ENCODE assay signal across 17 mouse cellular contexts in genomic region chr12:53316715-53317114, GRCm38 (mm10).
"Had no signal": no experiment of that assay in that cellular context is flagged by ENCODE, and none has a peak within 500 bp of the region (broad histone marks: within the 10 kb centered on the region; RNA-seq: fewer than 3 reads in every experiment).

No protein-coding gene starts in this region.

- H3K4me3 ChIP-seq: liver, embryonic 13.5 days; liver, embryonic 15.5 days; lung, embryonic 15.5 days; megakaryocyte, embryonic 14.5 days; stomach, embryonic 15.5 days had no signal

- H3K27ac ChIP-seq: liver, embryonic 13.5 days; liver, embryonic 15.5 days; lung, embryonic 15.5 days; macrophage; stomach, embryonic 15.5 days; stomach, postnatal 0 days had no signal

- H3K9ac ChIP-seq: liver, embryonic 13.5 days; liver, embryonic 15.5 days; liver, postnatal 0 days; lung, embryonic 15.5 days; stomach, embryonic 15.5 days had no signal

- H3K36me3 ChIP-seq: liver, embryonic 13.5 days; liver, embryonic 15.5 days; lung, embryonic 15.5 days; stomach, embryonic 15.5 days had no signal

- H3K9me3 ChIP-seq: liver, embryonic 13.5 days; liver, embryonic 15.5 days; lung, embryonic 15.5 days; stomach, embryonic 15.5 days had no signal

- ATAC-seq: liver, postnatal 0 days; lung, postnatal 0 days had no signal

- H3K27me3 ChIP-seq: liver, embryonic 13.5 days; liver, embryonic 15.5 days; lung, embryonic 15.5 days; megakaryocyte, embryonic 14.5 days; stomach, embryonic 15.5 days had no signal

- DNase-seq: liver, embryonic 13.5 days; liver, postnatal 0 days; lung, adult 2 months; lung, postnatal 14 days; lung, postnatal 36 days; right cerebral cortex, postnatal 14 days; thymus, adult 2 months; thymus, postnatal 25 days; thymus, postnatal 4 days had no signal

- H3K4me2 ChIP-seq: liver, embryonic 11.5 days; liver, embryonic 13.5 days; liver, embryonic 15.5 days; lung, embryonic 15.5 days; stomach, embryonic 15.5 days had no signal

- H3K4me1 ChIP-seq: liver, embryonic 13.5 days; liver, embryonic 15.5 days; lung, embryonic 15.5 days; megakaryocyte, embryonic 14.5 days; stomach, embryonic 15.5 days had no signal
